Mouse (Mus musculus) large intestine, adult 2 months (tissue): ENCODE data around the gene Rmdn3. TPM values are rescaled to one million over a fixed set of nuclear protein-coding genes. Genes with fewer than 3 reads are reported as not detected.

Source experiments
- DNase-seq: peaks from one replicate; pipeline ENCODE4 v3.0.0-alpha.2; 2012; ENCODE audit warnings: low read depth, low spot score
- WGBS: fragments of 180-500 bp; shearing (Covaris S2); methylation state at CpG from one replicate; pipeline ENCODE4 v1.1.7; 2018; 5-methylcytosine and 5-hydroxymethylcytosine counted together
- polyA plus RNA-seq: library from polyadenylated mRNA; depleted of rRNA; stranded (reverse); fragments of >200 nt; gene quantifications from 2 replicates; pipeline ENCODE4 v1.2.3, GENCODE M21; 2012; rRNA removed

The Rmdn3 gene
- polyA plus RNA-seq, 1 experiment: 31.2 TPM

DNA sequence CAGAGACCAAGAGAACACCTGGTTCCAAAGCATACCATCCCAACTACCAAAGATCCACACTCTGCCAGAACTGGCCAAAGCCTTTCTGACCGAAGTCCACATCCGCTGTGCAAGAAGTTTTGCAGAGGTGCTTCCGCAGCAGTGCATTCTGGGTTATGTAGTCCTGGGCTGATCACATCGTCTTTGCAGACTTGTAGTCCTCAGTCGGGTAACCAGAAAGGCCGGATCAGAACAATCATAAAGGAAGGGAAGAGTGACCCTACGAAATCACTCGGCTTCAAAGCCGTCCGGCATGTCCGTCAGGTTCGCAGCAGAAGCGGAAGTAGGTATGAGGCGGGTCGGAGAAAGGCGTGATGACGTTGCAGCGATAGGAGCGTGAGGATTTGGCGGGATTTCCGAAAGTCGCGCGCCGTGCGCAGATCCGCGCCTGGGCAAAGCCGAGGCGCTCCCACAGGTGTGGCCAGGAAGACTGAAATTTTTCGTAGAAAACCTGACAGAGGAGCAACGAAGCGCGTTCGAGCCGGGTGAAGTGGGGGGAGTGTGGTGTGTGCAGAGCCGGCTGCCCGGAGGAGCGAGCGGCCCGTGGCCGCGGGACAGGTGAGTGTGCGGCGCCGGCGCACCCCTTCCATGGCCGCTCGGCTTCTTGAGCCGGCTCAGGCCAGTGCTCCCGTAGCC is 44.3 kb downstream of the Rmdn3 start, which contains the start of gene Rad51:
Gene Rad51, plus strand, starts transcription at position 356 of the 675 bp plus-strand sequence.
- WGBS: under 1% methylated on average over 51 of the region's 51 CpGs
- peak; percentile 84 for DNase-seq

GRCm38 (mm10) chr2:119111060-119111459 is 45.8 kb downstream of the Rmdn3 start:
- WGBS: 85% methylated on average over 3 of the region's 3 CpGs

DNA sequence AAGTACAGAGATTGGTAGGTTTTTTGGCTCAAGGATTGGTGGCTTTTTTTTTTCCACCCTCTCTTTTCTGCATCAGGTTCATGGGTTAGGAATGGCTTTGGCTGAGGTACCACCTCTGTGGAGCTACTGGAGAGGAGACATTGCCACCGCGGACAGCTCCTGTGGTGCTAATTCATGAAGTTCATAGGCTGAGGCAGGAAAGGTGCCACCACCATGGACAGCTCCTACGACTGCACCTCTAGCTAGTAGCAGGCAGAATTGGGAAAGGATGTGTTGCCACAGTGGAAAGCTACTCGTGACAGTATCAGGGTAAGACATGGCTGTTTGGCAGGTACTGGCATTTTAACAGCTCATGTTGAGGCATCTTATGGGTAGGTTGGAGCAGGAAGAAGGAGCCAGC is 48.3 kb downstream of the Rmdn3 start:
- no peak for DNase-seq
- 59% methylated on average over 4 of the region's 4 CpGs for WGBS

More at GRCm38 (mm10) chr2:119111060-119111459, 45.8 kb downstream of the Rmdn3 start:
- DNase-seq: no peak

- WGBS: 56% methylated on average over 5 of the region's 5 CpGs
- DNase-seq: no peak
These were observed 50.3 kb downstream of the Rmdn3 start for GRCm38 (mm10) chr2:119106583-119106982.

DNA sequence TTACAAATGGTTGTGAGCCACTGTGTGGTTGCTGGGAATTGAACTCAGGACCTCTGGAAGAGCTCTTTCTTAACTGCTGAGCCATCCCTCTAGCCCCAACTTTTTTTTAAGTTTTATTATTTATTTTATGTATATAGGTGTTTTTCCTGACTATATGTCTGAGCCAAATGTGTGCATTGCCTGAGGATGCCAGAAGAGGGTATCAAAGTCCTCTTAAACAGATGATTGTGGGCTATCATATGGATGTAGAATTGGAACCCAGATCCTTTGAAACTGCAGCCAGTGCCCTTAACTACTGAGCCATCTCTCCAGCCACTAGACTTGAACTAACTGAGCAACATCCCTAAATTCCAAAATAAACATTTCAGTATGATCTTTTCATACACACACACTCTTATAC is 55.3 kb downstream of the Rmdn3 start:
- DNase-seq: no peak

Other genes with a start within 250 kb of the Rmdn3 start
- 3.6 and 3.8 TPM in 2 replicates for gene Chst14, start 230.5 kb downstream of the Rmdn3 start, polyA plus RNA-seq
- gene Ccdc32, start 127.6 kb downstream of the Rmdn3 start, polyA plus RNA-seq: 12.4 and 16.0 TPM in 2 replicates
- 2.3 and 4.0 TPM in 2 replicates for gene Rpusd2, start 122.2 kb downstream of the Rmdn3 start, polyA plus RNA-seq
- gene Knl1, start 109.9 kb downstream of the Rmdn3 start, polyA plus RNA-seq: 0.43 and 1.1 TPM in 2 replicates
- 23.0 and 25.3 TPM in 2 replicates for gene Rad51, start 44.2 kb downstream of the Rmdn3 start, polyA plus RNA-seq
- 55.8 and 78.9 TPM in 2 replicates for gene Gchfr, start 10.7 kb upstream of the Rmdn3 start, polyA plus RNA-seq
- 0.30 and 0.35 TPM in 2 replicates for gene Gm14137, start 17.5 kb upstream of the Rmdn3 start, polyA plus RNA-seq
- gene Zfyve19, start 51.6 kb upstream of the Rmdn3 start, polyA plus RNA-seq: 45.2 and 62.6 TPM in 2 replicates
- 3.6 and 4.0 TPM in 2 replicates for gene Dnajc17, start 51.8 kb upstream of the Rmdn3 start, polyA plus RNA-seq
- gene Ppp1r14d, start 72.9 kb upstream of the Rmdn3 start, polyA plus RNA-seq: 424 and 448 TPM in 2 replicates
- gene Spint1, start 80.3 kb upstream of the Rmdn3 start, polyA plus RNA-seq: 196 and 257 TPM in 2 replicates
- gene Rhov, start 114.2 kb upstream of the Rmdn3 start, polyA plus RNA-seq: 1.2 and 1.4 TPM in 2 replicates
- 16.4 and 19.2 TPM in 2 replicates for gene Vps18, start 131.7 kb upstream of the Rmdn3 start, polyA plus RNA-seq
- 15.6 and 17.0 TPM in 2 replicates for gene Dll4, start 168.8 kb upstream of the Rmdn3 start, polyA plus RNA-seq
- 5.3 and 6.8 TPM in 2 replicates for gene Chac1, start 194.2 kb upstream of the Rmdn3 start, polyA plus RNA-seq